Mouse (Mus musculus) brain, embryonic 14.5 days (tissue): ENCODE data around the gene 1500009L16Rik.

Source experiments
- CTCF ChIP-seq: fragments of 200-500 bp; IDR thresholded peaks from 2 replicates; pipeline ENCODE4 v1.5.1; 2012; ENCODE audit warnings: inconsistent platforms, mild to moderate bottlenecking, moderate library complexity, borderline replicate concordance; ENCODE audit not compliant: insufficient read depth, insufficient read length; ENCODE audit errors: extremely low read depth
- POLR2A ChIP-seq: fragments of 200-500 bp; IDR thresholded peaks from 2 replicates; pipeline ENCODE4 v1.6.1; 2012; ENCODE audit warnings: mild to moderate bottlenecking, inconsistent platforms, borderline replicate concordance; ENCODE audit not compliant: poor library complexity, insufficient read depth, insufficient read length, severe bottlenecking; ENCODE audit errors: extremely low read depth

- TF ChIP-seq CTCF (no peak), POLR2A (no peak)
Observed at GRCm38 (mm10) chr10:83727846-83728245, 5.2 kb downstream of the 1500009L16Rik start.
